22 mouse cellular contexts compared by ENCODE assay signal in genomic region chr6:148276418-148276817, GRCm38 (mm10).
"Had no signal": no experiment of that assay in that cellular context is flagged by ENCODE, and none has a peak within 500 bp of the region (broad histone marks: within the 10 kb centered on the region; RNA-seq: fewer than 3 reads in every experiment).

No protein-coding gene starts in this region.

- ATAC-seq: liver, postnatal 0 days; lung, postnatal 0 days; midbrain, embryonic 16.5 days had no signal

- H3K4me2 ChIP-seq: lung, embryonic 15.5 days; midbrain, embryonic 12.5 days; neural tube, embryonic 13.5 days; neural tube, embryonic 15.5 days had no signal

- H3K4me3 ChIP-seq: lung, embryonic 15.5 days; megakaryocyte, embryonic 14.5 days; midbrain, embryonic 12.5 days; myocyte; neural tube, embryonic 13.5 days; neural tube, embryonic 15.5 days had no signal

- H3K27ac ChIP-seq: lung, embryonic 15.5 days; macrophage; midbrain, embryonic 12.5 days; neural tube, embryonic 13.5 days; neural tube, embryonic 15.5 days had no signal

- H3K4me1 ChIP-seq: midbrain, embryonic 12.5 days had no signal

- H3K27me3 ChIP-seq: lung, embryonic 15.5 days; megakaryocyte, embryonic 14.5 days; midbrain, embryonic 12.5 days; neural tube, embryonic 13.5 days; neural tube, embryonic 15.5 days had no signal

- H3K36me3 ChIP-seq: lung, embryonic 15.5 days; midbrain, embryonic 12.5 days; neural tube, embryonic 13.5 days; neural tube, embryonic 15.5 days had no signal

- H3K9ac ChIP-seq: liver, postnatal 0 days; lung, embryonic 15.5 days; midbrain, embryonic 12.5 days; neural tube, embryonic 13.5 days; neural tube, embryonic 15.5 days had no signal

- H3K9me3 ChIP-seq: lung, embryonic 15.5 days; midbrain, embryonic 12.5 days; neural tube, embryonic 13.5 days; neural tube, embryonic 15.5 days had no signal

- DNase-seq: liver, postnatal 0 days; lung, adult 2 months; lung, postnatal 14 days; lung, postnatal 36 days; midbrain, embryonic 14.5 days; retina, postnatal 1 day; right cerebral cortex, adult 18-20 months; right cerebral cortex, postnatal 25 days; right cerebral cortex, postnatal 4 days; spleen, adult 18-20 months; thymus, adult 2 months; thymus, postnatal 25 days; thymus, postnatal 4 days had no signal
